Mouse (Mus musculus): Measurements from ENCODE around the gene Igf1r.

Igf1r gene

DNA sequence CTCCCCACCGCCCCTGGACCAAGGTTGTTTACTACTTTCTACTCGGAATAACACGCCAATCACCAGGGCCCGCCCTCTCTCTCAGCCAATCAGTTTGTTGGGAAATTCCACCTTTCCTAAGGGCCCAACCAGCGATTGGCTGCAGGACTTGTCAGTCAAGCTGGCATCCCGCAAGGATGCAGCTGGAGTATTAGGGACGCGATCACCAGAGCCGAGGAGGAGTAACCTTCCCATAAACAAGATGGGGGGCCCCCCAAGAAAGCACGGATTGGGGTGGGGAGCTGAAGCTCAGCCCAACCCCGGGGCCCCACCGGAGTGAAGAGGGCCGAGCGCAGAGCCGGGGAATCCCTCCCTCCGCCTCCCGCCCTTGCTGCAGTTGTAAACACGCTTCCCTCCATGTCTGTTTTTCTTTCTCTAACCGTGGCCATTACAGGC lies 176.5 kb downstream of the Igf1r start:
- peak; percentile 100 for DNase-seq

DNA sequence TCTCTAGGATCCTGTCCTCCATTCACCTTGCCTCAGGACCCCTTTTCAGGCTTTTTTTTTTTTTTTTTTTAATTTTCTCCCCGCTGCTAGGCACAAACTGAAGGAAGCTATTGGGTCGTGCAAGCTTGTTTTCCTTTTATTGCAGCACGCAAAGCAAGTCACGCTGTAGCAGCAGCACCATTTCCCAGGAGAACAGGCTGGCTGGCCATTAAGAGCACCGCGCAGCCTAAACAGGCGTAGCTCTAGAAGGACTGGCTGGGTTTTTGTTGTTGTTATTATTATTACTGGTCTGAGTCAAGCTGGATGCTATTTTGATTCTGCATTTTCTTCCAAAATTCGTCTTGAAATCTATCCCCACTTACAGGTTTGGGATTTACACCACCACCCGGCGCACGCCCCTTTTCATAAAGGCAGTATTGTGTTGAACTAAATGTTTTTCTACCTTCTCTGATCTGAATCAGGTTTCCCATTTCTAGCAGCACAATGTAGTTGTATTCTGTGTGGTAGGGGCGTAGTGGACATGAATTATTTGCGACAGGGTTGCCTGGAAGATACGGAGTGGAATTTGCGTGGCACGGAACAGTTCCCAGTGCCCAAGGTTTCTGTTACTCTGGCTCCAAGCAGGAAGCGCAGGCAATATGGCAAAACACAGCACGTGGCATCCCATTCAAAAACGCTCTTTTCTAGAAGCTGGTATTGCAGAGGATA lies 177.1 kb downstream of the Igf1r start:
- DNase-seq: peak; percentile 94

- DNase-seq: peak; percentile 91
Observed at GRCm38 (mm10) chr7:68130950-68131580, 178.4 kb downstream of the Igf1r start.

- DNase-seq: no peak
Observed at GRCm38 (mm10) chr7:68133679-68134078, 181.1 kb downstream of the Igf1r start.

DNA sequence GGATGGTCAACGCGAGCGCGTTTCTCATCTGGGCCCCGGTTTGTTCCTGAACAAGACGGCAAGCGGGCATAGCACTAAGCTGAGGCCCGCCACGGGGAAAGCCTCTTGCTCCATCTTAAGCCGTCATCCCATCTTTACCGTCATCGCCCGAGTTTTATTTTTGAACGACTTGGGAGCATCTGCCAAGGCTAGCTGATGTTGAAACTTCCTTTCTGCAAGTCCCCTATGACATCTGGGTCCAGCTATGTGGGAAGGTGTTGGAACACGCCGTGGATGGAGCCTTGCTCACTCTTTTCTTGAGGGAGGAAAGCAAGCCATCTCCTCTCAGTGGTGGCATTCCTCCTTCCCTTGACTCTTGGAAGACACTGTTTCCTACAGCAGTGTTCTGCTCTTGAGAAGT lies 182.3 kb downstream of the Igf1r start:
- no peak for DNase-seq

- DNase-seq: no peak
Observed at GRCm38 (mm10) chr7:68136056-68136455, 183.4 kb downstream of the Igf1r start.

DNA sequence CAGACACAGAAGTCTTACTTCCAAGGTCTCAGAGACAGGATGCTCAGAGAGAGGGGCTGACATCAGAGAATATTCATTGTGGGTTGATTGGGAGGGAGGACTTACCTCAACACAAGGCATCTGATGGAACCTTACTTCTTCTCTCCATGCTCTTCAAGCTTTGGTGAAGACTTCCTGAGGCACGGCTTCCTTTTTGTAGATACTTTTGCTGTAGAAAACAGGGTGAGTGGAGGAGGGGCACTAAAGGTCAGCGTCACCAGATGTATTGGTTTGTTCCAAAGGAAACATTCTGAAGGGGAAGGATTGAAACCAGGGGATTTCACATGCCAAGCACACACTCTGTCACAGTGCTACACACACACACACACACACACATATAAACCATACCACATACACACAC lies 186.8 kb downstream of the Igf1r start:
- DNase-seq: no peak

DNA sequence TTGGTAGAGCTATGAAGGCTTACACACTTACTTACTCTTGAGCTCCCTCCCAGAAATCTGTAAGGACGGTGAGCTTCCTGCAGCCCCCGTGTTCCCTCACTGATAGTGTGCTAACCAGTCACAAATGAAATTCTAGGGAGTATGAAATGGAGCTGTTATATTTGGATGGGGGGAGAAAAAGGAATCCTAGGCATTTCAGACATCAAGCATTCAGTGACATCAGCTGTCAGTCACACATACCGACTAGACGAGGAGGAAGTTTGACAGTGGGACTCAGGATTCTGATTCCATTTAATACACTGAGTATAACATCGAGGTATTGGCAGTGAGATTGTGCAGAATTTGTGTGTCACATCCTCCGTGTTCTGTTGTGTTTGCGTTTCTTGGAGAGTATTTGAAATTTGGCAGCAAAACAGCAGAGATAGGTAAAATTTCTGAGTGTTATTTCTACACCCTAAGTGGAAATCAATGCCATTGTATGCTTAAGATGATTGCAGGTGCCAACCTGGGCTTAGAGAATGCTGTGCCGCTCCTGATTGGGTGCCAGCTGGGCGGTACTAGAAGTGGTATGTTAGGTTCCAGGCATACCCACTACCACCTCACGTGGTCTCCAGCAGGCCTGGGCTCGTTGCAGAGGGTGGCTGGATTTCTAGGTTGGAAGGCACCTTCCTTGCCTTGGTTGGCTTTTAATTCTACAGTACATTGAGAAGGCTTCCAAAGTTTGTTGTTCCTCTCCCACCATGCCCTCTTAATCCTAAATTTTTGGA lies 187.6 kb downstream of the Igf1r start:
- no peak for DNase-seq

DNA sequence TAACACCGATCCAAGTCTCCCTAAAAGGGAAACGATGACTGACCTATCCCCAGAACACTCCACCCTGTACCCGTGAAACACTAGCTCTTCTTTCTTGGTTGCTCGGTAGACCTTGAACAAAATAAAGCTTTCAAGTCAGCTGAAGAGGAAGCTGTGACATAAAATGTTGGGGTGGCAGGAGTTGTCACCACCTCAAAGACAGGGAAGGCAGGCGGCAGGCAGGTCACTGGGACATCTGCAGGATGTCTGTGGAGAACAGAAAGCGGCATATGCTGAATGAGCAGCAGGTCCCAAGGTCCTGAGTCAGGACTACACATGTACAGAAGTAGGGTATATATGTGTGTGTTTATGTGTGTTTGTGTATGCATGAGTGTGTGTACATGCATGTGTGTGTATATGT lies 191.6 kb downstream of the Igf1r start:
- DNase-seq: no peak

DNA sequence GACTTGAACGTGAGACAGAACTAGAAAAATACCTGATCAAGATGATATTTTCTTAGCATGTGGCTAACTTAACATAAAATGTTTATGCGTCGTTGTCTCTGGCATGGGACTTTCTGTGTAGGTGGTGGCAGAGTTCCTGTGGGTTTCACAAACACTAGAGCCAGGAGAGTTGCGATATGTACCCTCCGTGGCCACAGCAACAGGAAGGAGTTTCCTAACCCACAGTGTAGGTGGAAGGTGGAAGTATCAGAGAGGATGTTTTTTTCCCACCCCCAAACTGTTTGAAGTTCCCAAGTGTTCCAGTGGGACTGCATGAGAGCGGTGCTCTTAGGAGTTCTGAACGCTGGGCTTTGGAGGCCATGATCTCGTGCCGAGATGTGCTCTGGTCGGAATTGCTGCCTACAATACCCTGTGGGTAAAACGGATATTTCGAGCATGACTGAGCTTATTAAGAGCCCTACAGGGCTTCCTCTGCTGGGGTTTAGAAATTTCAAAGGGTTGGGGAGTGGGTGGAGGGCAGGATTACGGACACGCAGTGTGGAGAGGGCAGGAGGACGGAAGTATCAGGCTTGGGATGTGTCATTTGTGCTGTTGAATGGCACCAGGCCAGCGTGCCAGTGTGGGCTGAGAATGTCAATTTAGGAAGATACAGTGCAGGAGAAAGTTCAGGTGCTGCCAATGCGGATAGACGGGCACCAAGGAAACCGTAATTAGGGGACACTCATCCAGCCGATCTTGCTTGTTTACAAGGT lies 195.8 kb downstream of the Igf1r start:
- DNase-seq: no peak

- DNase-seq: no peak
Observed at GRCm38 (mm10) chr7:68151892-68152291, 199.3 kb downstream of the Igf1r start.

GRCm38 (mm10) chr7:68152458-68152857 lies 199.8 kb downstream of the Igf1r start:
- no peak for DNase-seq

DNA sequence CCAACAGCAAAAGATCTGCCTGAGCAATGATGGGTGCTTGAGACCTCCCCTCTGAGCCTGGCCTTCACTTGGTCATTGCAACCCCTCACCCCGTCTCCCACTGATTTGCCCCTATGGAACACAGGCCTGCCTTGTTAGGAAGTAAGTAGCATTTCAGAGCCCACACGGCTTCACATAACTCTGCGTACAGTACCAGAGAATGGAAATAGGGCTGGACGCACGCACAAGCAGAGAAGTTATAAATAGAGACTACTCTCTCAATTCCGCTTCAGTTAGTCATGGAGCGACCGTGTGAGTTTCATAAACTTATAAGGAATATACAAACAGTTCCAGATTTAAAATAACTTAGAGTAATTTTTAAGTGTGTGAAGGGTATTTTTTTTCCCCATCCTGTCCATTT lies 200.6 kb downstream of the Igf1r start:
- DNase-seq: no peak

GRCm38 (mm10) chr7:68154588-68154987 lies 202.0 kb downstream of the Igf1r start:
- no peak for DNase-seq

DNA sequence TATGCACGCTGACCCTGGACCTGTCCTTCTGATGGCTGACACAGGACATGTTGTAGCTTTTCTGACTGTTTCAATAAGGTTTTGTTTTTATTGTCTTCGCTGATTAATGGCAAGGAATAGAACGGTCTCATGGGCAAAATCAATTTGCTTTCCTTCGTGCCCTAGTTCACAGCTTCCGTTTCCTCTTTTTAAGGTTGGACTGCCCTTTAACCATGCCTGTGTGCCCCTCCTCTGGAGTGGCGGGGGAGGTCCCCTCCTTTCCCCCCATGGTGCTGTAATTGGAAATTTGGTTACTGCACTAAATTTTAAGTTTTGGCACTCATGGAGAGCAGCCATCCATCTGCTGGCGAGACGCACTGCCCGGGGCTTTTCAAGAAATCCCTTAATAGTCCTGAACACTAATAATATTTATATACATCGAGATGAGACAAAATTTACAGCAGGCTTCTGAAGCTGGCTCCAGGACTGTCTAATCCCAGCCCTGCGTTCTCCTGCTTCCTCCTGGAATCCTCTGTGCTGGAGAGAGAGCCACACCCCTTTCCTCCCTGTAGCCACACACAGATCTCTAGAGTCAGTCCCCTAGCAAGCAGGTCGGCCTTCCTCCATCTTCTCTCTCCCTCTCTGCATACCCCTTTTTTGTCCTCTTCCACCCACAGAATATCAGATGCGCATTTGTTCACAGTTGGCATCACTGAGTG lies 207.6 kb downstream of the Igf1r start:
- no peak for DNase-seq

- DNase-seq: no peak
Observed at GRCm38 (mm10) chr7:68164074-68164473, 211.4 kb downstream of the Igf1r start.

DNA sequence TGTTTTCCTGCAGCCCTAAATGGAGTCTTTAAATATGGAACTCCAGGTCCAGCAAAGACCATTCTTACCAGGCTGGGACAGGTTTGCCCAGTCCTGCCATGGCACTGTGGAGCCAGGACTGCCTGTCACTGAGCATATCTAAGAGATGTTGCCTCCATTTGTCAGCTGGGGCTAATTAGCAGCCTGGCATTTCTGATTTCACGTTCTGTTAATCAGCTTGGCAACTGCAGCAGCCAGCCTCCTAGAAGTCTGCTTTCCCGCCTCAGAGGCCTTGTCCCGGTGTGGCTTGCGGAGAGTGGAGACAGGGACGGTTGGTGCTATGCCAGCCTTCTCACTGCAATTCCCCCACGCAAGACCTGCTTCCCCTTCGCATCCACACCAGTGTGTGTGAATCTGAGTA lies 220.1 kb downstream of the Igf1r start:
- no peak for DNase-seq

- DNase-seq: no peak
Observed at GRCm38 (mm10) chr7:68179672-68180071, 227.0 kb downstream of the Igf1r start.

- no peak for DNase-seq
Observed at GRCm38 (mm10) chr7:68181104-68181503, 228.5 kb downstream of the Igf1r start.

DNA sequence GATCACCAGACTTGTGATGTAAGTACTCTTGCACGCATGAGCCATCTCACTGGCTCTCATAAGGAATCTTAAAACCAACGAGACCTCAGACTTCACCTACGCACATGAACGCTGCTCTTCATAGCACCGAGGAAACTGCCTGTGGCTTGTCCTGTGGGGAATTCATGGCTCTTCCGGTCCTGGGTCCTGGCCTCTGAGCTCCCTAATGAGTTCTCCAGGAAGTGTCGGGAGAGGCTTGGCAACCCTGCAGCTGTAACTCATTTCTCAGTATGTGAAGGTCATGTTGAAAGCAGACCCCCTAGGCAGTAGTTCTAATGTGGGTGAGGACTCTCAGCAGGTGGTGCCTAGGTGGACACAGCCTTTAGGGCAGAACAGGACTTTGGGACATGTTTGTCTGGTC lies 229.4 kb downstream of the Igf1r start:
- DNase-seq: peak; percentile 33

- no peak for DNase-seq
Observed at GRCm38 (mm10) chr7:68182773-68183172, 230.1 kb downstream of the Igf1r start.

- peak; percentile 27 for DNase-seq
Observed at GRCm38 (mm10) chr7:68183421-68183820, 230.8 kb downstream of the Igf1r start.

DNA sequence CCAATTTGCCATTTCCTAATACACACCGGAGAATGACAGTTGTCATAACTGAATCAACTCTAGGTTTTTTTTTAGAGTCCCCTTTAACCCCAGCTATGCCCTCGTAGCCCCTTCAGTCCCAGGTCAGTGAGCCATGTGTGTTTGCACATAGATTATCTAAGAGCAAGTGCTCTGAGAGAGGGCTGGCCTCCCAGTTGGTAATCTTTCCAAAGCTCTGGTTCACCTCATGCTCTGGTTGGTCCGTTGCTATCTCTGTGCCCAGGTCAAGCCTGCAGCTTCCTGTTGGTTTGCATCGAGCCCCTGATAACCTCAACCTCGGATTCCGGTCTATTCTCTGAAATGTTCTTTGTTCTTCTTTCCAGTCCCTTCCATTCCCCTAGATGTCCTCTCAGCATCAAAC lies 236.6 kb downstream of the Igf1r start:
- DNase-seq: no peak
